Mouse (Mus musculus): ENCODE data around the gene Etfa. TPM values are rescaled to one million over a fixed set of nuclear protein-coding genes. Genes with fewer than 3 reads are reported as not detected.

The Etfa gene
- polyA plus RNA-seq, 1 experiment from 2014 or later, result 190 TPM

DNA sequence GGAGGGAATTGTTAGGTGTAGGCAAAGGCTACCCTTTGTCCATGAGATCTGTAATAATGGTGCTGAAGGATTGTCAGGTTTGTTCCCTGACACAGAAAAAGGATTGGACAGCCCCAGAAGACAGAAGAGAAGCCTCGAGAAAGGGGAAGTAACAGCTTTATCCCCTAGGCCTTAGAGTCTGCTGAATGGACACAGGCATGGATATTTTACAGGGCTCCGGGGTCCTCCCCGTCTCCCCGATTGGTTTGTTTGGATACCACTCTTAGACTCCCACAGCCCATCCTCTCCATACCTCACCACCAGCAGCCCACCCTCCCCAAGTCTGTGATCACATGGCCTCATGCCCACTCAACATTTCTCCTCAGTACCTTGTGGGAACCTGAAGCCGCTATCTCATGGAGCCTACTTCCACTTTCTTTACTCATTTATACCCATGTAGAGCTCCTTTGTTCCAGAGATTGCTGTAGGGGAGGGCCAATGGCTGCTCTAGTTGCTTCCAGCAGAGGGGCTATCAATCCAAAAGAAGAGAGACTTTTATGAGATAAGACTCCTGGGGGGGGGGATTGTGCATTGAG is 72.8 kb downstream of the Etfa start:
- WGBS, result 80% methylated on average over 5 of the region's 5 CpGs
- Histone ChIP-seq H3K9me3 (ENCODE audit: control insufficient read depth, low read length) (no peaks in the 10 kb centered on the region), H3K27me3 (ENCODE audit: control insufficient read depth, insufficient read depth, low read length) (no peaks in the 10 kb centered on the region), H3K4me2 (replicated peaks; ENCODE audit: low read depth, low read length) (no peak overlapping the region), H3K9ac (ENCODE audit: low read depth, low read length) (no peak overlapping the region), H3K4me3 (ENCODE audit: low read length) (no peak overlapping the region), H3K4me1 (ENCODE audit: control insufficient read depth, insufficient read depth, low read length) (no peaks in the 10 kb centered on the region), H3K27ac (ENCODE audit: low read depth, low read length) (no peak overlapping the region), H3K36me3 (ENCODE audit: control insufficient read depth, insufficient read depth, low read length) (no peaks in the 10 kb centered on the region)
- no peak for ATAC-seq (ENCODE audit: low FRiP score, low TSS enrichment)

DNA sequence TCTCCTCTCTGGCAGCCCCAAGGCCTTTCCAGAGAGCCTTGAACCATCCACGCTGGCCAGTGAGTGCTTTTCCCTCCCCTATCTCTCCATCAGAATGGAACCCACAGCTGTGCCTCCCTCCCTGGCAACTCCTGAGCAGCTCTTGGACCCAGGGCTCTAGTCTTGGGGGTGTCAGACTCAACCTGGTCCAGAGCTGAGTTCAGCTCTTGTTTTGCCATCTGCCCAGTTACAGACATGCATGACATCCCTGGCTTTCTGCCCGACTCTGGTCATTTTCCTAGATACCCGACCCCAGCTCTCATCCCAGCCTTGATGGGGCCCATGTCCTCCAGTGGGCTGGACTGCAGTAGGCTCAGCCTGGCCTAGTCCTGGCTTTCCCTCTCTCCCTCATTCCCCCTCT is 73.6 kb downstream of the Etfa start:
- H3K27me3 ChIP-seq (ENCODE audit: control insufficient read depth, insufficient read depth, low read length), result no peaks in the 10 kb centered on the region
- no peak overlapping the region for H3K27ac ChIP-seq (ENCODE audit: low read depth, low read length)
- no peak overlapping the region for H3K9ac ChIP-seq (ENCODE audit: low read depth, low read length)
- no peak for ATAC-seq (ENCODE audit: low FRiP score, low TSS enrichment)
- H3K9me3 ChIP-seq (ENCODE audit: control insufficient read depth, low read length), result no peaks in the 10 kb centered on the region
- no peak overlapping the region for H3K4me2 ChIP-seq (replicated peaks; ENCODE audit: low read depth, low read length)
- H3K4me1 ChIP-seq (ENCODE audit: control insufficient read depth, insufficient read depth, low read length), result no peaks in the 10 kb centered on the region
- WGBS, result 40% methylated on average over 3 of the region's 3 CpGs
- H3K4me3 ChIP-seq (ENCODE audit: low read length), result no peak overlapping the region
- H3K36me3 ChIP-seq (ENCODE audit: control insufficient read depth, insufficient read depth, low read length), result no peaks in the 10 kb centered on the region

- no peaks in the 10 kb centered on the region for H3K36me3 ChIP-seq (ENCODE audit: control insufficient read depth, insufficient read depth, low read length)
- H3K27ac ChIP-seq (ENCODE audit: low read depth, low read length), result no peak overlapping the region
- 92% methylated on average over 5 of the region's 5 CpGs for WGBS
- H3K9me3 ChIP-seq (ENCODE audit: control insufficient read depth, low read length), result no peaks in the 10 kb centered on the region
- H3K4me2 ChIP-seq (replicated peaks; ENCODE audit: low read depth, low read length), result no peak overlapping the region
- H3K9ac ChIP-seq (ENCODE audit: low read depth, low read length), result no peak overlapping the region
- 0 out of 2 replicates have a peak, but pooled peaks cover 6% of the 10 kb centered on the region for H3K4me1 ChIP-seq (ENCODE audit: control insufficient read depth, insufficient read depth, low read length)
- no peaks in the 10 kb centered on the region; the same call in 1 of the 2 replicates for H3K27me3 ChIP-seq (ENCODE audit: control insufficient read depth, insufficient read depth, low read length)
- H3K4me3 ChIP-seq (ENCODE audit: low read length), result no peak overlapping the region
- no peak for ATAC-seq (ENCODE audit: low FRiP score, low TSS enrichment)
Measured at GRCm38 (mm10) chr9:55433875-55434274, 78.2 kb downstream of the Etfa start.

DNA sequence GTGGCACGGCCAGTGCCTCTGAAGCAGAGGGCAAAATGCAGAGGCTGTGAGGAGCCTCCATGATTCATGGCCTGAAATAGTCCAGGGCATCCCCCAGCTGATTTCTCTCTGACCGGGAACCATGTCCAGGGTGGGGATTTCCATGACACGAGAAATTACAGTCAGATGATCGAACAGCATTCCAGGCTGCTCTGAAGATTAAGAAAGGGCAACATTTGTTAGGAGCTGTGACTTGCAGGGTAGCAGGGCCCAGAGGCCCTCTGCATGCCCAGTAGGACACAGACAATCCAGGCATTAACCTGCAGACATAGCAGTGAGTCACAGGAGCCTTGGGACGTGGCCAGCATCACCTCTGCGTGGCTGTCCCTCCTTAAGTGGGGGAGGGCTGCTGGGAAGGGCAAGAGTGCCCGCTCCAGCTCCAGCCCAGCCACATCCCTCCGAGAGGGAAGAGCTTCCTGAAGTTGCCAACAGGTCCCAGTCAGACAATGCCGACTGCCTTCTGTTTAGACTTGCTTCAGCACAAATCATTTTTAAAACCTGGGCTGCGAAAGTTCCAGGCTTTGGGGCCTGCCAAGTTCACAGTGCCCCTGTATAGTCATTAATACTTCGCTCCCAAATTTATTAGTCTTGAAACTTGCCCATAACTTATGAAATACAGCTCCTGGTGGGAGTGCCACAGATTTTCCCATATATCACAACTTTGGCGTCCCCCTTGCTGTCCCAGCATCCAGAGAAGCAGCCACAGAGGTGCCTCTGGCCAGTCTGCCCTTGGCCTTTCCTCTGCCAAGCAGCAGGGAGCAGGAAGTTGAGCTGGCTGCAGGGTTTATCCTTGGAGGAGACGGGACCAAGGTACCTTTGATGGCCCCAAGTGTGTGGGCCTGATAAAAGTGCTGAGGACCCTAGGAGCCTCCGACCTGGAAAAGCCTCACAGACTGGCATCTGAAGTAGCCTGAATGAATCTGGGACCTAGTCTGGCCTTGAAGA is 79.4 kb downstream of the Etfa start:
- no peak overlapping the region for H3K4me2 ChIP-seq (replicated peaks; ENCODE audit: low read depth, low read length)
- H3K36me3 ChIP-seq (ENCODE audit: control insufficient read depth, insufficient read depth, low read length), result no peaks in the 10 kb centered on the region
- no peak overlapping the region for H3K27ac ChIP-seq (ENCODE audit: low read depth, low read length)
- no peaks in the 10 kb centered on the region; the same call in 1 of the 2 replicates for H3K27me3 ChIP-seq (ENCODE audit: control insufficient read depth, insufficient read depth, low read length)
- no peak for ATAC-seq (ENCODE audit: low FRiP score, low TSS enrichment)
- H3K9me3 ChIP-seq (ENCODE audit: control insufficient read depth, low read length), result no peaks in the 10 kb centered on the region
- no peak overlapping the region for H3K4me3 ChIP-seq (ENCODE audit: low read length)
- 36% methylated on average over 14 of the region's 14 CpGs for WGBS
- 0 out of 2 replicates have a peak, but pooled peaks cover 6% of the 10 kb centered on the region for H3K4me1 ChIP-seq (ENCODE audit: control insufficient read depth, insufficient read depth, low read length)
- H3K9ac ChIP-seq (ENCODE audit: low read depth, low read length), result no peak overlapping the region

DNA sequence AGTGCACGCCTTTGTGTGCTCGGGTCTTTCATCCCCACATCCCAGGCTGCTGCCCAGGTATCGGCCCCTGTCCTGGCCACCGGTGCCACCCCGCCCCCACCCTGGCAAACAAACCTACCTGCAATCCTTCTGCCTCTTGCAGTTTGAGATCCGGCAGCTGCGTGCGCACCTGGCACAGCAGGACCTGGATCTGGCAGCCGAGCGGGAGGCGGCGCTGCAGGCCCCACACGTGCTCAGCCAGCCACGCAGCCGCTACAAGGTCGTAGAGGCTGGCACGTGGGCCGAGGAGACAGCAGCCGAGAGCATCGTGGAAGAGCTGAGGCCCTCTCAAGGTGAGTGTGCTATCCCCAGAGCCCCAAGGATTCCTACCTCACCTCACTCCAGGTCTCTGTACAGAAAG is 81.9 kb downstream of the Etfa start:
- 25% methylated on average over 20 of the region's 20 CpGs for WGBS
- Histone ChIP-seq H3K27me3 (ENCODE audit: control insufficient read depth, insufficient read depth, low read length) (no peaks in the 10 kb centered on the region; the same call in 1 of the 2 replicates), H3K27ac (ENCODE audit: low read depth, low read length) (no peak overlapping the region), H3K4me1 (ENCODE audit: control insufficient read depth, insufficient read depth, low read length) (0 out of 2 replicates have a peak, but pooled peaks cover 6% of the 10 kb centered on the region), H3K9me3 (ENCODE audit: control insufficient read depth, low read length) (no peaks in the 10 kb centered on the region), H3K9ac (ENCODE audit: low read depth, low read length) (peak overlapping the region; percentile 28; the same call in 1 of the 2 replicates), H3K4me3 (ENCODE audit: low read length) (peak overlapping the region; percentile 6; the same call in 1 of the 2 replicates), H3K36me3 (ENCODE audit: control insufficient read depth, insufficient read depth, low read length) (no peaks in the 10 kb centered on the region), H3K4me2 (replicated peaks; ENCODE audit: low read depth, low read length) (peak overlapping the region; percentile 25)
- ATAC-seq (ENCODE audit: low FRiP score, low TSS enrichment), result 0 out of 2 replicates have a peak, but pooled peaks have one; percentile 11

DNA sequence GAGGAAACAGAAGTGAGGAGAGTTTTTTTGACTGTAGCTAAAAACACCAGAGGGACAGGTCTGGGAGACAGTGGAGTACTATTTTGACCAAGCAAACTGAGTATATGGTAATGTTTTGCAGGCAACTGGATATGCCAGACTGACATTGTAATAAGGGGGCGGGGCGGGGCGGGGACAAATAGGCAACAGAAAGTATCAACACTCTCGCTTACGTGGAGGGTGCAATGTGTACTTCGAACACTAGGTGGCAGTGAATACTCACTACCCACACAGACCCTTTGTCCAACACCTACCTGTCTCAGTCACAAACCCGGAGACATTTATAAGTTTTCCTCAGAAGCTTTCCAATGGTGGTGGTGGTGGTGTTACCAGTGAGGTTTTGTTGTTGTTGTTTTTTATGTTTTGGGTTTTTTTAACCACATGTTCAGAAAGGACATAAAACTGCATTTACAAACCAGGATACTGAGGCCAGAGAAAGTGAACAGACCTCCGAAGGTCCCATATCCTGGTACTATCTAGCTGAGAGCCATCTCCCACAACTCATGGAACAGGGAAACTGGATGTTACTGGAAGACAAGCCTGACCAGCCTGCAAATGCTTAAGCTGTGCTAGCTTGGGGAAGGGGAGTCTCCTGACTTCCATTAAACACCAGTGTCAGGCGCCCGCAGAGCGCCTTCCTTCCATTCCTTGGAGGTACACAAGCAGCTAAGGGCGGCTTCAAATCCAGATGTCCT is 82.6 kb downstream of the Etfa start:
- H3K4me1 ChIP-seq (ENCODE audit: control insufficient read depth, insufficient read depth, low read length), result 0 out of 2 replicates have a peak, but pooled peaks cover 6% of the 10 kb centered on the region
- no peaks in the 10 kb centered on the region; the same call in 1 of the 2 replicates for H3K27me3 ChIP-seq (ENCODE audit: control insufficient read depth, insufficient read depth, low read length)
- ATAC-seq (ENCODE audit: low FRiP score, low TSS enrichment), result peak; percentile 73
- H3K9me3 ChIP-seq (ENCODE audit: control insufficient read depth, low read length), result no peaks in the 10 kb centered on the region
- 0 out of 2 replicates have a peak overlapping the region, but pooled peaks have one; percentile 6 for H3K4me3 ChIP-seq (ENCODE audit: low read length)
- H3K36me3 ChIP-seq (ENCODE audit: control insufficient read depth, insufficient read depth, low read length), result no peaks in the 10 kb centered on the region
- peak overlapping the region; percentile 25 for H3K4me2 ChIP-seq (replicated peaks; ENCODE audit: low read depth, low read length)
- peak overlapping the region; percentile 28; the same call in 1 of the 2 replicates for H3K9ac ChIP-seq (ENCODE audit: low read depth, low read length)
- H3K27ac ChIP-seq (ENCODE audit: low read depth, low read length), result no peak overlapping the region
- WGBS, result 31% methylated on average over 12 of the region's 12 CpGs

DNA sequence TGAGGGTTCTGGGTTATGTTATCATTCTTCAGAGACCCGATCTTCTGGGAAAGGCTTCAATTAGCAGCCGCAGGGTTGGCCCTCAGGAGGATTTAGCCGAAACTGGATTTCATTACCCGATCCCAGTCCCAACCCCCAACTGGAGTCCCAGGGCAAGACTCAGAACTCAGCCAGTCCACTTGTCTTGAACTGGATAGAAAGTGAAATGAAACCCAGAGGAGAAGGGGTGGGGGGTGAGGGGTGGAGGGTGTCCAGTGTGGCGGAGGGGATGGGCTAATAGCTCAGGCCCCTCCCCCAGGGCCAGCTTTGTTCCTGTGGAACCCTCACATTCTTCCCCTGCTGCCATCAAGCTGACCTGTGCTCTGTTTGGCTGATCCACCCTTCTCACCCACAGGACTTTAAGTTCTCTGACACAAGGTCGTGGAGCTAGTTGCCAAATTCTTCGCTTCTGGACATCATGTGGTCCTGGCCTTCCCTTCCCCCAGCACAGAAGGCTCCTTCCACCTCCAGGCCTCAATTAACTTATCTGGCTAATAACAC is 86.7 kb downstream of the Etfa start:
- H3K9ac ChIP-seq (ENCODE audit: low read depth, low read length), result no peak overlapping the region
- H3K4me1 ChIP-seq (ENCODE audit: control insufficient read depth, insufficient read depth, low read length), result 0 out of 2 replicates have a peak, but pooled peaks cover 6% of the 10 kb centered on the region
- H3K36me3 ChIP-seq (ENCODE audit: control insufficient read depth, insufficient read depth, low read length), result no peaks in the 10 kb centered on the region
- no peaks in the 10 kb centered on the region for H3K9me3 ChIP-seq (ENCODE audit: control insufficient read depth, low read length)
- ATAC-seq (ENCODE audit: low FRiP score, low TSS enrichment), result no peak
- H3K4me2 ChIP-seq (replicated peaks; ENCODE audit: low read depth, low read length), result no peak overlapping the region
- no peak overlapping the region for H3K4me3 ChIP-seq (ENCODE audit: low read length)
- H3K27me3 ChIP-seq (ENCODE audit: control insufficient read depth, insufficient read depth, low read length), result no peaks in the 10 kb centered on the region
- WGBS, result 65% methylated on average over 7 of the region's 7 CpGs
- no peak overlapping the region for H3K27ac ChIP-seq (ENCODE audit: low read depth, low read length)
